Mouse (Mus musculus) gastrocnemius, postnatal 4 days (tissue): Measurements from ENCODE around the gene Casz1. TPM values are rescaled to one million over a fixed set of nuclear protein-coding genes. Genes with fewer than 3 reads are reported as not detected.

Experiments
- DNase-seq, 2 experiments: peaks; one replicate each; pipeline ENCODE4 v3.0.0; 2021 to 2022; ENCODE audit warnings: low spot score in 2 of 2, mixed read lengths in 2 of 2
- total RNA-seq, 2 experiments: library from RNA; stranded (reverse); gene quantifications; 2 replicates each; pipeline ENCODE4 v1.2.3; 2021

Gene Casz1
- total RNA-seq, 2 experiments from 2014 or later, result 51.6 to 53.4 TPM

DNA sequence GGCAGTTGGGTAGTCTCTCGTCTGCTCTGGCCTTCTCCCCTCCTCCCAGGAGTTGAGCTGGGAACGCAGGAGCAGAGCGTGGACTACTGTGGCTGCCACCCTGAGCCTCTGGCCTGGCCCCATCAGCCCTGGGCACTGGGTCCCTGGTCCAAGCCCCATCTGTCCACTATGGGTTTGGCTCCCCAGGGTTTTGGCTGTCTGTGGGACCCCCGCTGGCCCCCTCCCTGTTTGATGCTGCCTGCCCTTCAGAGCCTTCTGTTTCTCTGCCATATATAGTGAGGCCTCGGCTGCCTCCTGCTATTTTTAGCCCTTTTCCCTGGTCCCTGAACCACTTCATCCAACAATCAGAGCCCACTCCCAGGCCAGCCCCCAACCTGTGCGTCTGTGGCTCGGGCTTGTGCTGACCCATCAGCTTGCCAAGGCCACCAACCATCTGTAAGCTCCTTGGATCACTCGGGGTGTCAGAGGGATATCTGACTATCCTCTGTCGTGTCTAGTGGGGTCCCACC, 126.5 kb downstream of the Casz1 start:
- no peak for DNase-seq

- no peak for DNase-seq
Observed at GRCm38 (mm10) chr4:148933109-148933508, 128.9 kb downstream of the Casz1 start.

DNA sequence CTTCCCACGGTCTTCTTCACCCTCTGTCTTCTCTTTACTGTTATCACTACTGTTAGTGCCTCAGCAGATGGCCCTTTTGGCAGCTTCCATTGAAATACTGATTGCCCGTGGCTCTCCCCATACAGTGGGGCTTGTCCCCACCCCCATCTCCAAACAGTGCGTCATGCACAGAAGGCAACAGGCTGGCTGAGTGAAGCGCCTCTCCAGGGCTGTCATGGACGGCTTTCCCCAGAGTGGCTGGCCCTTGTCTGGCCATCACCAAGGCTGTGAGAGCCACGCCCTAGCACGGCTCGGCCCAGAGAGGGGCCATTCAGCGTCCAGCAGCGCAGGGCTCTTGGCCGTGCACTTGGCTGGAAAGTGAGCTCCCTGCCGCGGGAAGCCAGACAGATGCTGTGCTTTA, 131.0 kb downstream of the Casz1 start:
- DNase-seq, result peak in 1 of 2 experiments; percentile 76

DNA sequence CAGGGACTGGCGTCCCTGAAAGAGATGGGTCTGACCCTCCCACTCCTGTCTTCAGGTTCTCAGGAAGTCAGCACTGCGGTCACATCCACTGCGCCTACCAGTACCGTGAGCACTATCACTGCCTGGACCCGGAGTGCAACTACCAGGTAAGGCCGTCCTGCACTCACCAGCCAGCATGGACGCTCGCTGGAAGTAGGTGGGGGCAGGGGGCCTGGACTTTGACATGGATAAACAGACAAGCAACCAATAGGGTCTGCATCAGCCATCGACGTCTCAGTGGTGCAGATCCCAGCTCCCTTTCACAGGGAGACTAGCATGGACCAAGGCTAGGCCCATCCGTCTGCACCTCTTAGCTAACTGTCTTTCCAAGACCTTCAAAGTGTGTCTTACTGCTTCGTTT, 131.9 kb downstream of the Casz1 start:
- DNase-seq, result no peak

- no peak for DNase-seq
Observed at GRCm38 (mm10) chr4:148936727-148937126, 132.5 kb downstream of the Casz1 start.

GRCm38 (mm10) chr4:148938546-148938945, 134.3 kb downstream of the Casz1 start:
- no peak for DNase-seq

DNA sequence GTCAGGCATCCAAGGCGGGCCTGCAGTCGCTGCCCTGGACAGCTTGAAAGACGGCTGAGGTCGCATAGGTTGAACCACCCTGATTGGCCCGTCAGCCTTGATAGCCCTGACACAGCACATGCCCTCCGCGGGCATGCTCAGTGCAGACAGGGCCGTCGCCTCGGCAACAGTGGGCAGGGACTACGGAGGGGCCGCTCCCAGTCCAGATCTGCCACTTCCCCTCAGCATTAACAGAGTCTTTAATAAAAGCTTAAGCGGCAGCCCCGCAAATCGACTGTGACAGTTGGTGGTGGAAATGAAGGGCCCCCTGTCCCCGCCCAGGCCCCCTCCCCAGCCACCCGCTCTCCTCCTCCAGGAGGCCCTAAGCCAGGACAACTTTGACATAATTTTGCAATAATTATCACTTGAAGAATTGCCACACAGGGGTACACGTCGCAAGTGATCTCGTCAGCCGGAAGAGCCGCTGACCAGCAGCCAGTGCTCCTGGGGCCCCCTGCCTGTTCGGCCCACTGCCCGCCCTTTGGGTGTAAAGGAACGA, 136.5 kb downstream of the Casz1 start:
- peak in 1 of 2 experiments; percentile 55 for DNase-seq

DNA sequence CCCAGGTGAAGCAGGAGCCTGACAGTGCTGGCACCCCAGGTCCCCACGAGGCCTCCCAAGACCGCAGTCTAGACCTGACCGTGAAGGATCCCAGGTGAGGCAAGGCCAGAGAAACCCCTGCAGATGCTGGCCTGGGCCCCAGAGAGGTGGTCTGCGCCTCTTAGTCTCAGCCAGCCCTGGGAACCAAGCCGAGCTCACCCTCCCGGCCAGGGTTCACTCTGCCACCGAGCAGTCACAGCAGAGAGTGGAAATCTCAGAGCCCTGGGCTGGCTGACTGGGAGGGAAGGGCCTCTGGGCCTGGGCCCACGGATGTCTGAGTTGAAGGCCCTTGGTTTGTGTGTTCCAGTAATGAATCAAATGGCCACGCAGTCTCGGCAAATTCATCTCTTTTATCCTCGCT, 137.1 kb downstream of the Casz1 start:
- no peak for DNase-seq

- DNase-seq, result no peak
Observed at GRCm38 (mm10) chr4:148943099-148943498, 138.9 kb downstream of the Casz1 start.

DNA sequence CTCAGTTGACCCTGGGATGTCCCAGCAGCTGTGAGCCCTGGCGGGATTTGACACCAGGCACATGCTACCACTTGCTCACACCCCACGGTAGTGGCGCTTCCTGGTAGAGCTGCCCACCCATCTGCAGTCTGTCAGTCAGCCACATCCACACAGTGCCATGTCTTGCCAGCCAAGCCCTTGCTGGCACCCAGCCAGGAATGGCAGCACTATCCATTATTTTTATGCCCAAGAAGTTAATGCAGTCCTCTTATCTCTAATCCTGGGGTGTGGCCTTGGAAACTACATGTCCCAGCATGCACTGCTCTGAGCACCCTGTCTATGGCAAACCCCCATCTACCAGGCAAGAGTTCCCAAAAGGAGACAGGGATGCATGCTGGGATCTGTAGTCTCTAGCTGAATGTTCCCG, 141.2 kb downstream of the Casz1 start:
- no peak for DNase-seq

GRCm38 (mm10) chr4:148946071-148946470, 141.8 kb downstream of the Casz1 start:
- DNase-seq, result no peak

- DNase-seq, result no peak
Observed at GRCm38 (mm10) chr4:148947833-148948388, 143.7 kb downstream of the Casz1 start.

DNA sequence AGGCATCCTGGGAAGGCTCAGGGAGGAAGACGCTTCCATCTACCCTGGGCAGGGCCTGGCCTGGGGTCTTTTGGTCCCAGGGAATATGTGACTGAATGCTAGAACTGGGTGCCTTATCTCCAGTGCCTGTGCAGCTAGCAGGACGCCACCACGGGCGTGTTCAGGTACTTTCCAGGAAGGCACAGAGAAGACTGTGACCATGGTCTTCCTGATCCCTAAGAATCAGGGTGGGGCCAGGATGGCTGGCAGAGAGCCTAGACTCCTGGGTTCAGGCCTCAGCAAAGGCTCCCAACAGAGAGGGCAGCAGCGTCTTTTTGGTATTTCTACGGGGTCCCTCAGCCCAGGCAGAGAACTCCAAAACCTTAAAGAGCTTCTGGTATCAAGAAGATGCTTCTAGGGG, 146.3 kb downstream of the Casz1 start:
- no peak for DNase-seq

DNA sequence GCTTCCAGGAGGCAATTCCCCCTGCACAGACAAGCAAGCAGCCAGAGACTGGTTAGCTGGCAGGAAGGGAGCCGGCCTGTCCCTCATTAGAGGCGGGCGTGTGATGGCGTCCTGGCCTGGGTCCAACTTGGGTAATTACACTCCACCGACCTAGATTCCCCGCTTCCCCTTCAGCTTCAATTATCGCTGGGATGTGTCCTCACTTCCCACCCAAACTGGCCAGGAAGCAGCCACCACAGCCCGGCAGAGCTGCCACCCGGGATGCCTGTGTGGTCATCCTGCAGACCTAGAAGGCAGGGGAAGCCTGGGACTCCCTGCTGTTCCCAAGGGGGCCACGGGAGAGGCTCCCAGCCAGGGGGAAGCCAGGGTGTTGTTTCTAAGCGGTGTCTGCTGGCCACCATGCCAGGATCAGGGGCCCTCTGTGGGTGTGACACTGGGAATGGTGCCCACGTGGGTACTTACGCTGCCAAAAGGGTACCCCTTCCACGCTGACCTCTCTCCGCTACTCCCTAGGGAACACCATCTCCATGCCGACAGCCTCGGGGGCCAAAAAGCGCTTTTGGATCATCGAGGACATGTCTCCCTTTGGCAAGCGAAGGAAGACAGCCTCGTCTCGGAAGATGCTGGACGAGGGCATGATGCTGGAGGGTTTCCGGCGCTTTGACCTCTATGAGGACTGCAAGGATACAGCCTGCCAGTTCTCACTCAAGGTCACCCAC, 146.9 kb downstream of the Casz1 start:
- peak in 1 of 2 experiments; percentile 61 for DNase-seq

DNA sequence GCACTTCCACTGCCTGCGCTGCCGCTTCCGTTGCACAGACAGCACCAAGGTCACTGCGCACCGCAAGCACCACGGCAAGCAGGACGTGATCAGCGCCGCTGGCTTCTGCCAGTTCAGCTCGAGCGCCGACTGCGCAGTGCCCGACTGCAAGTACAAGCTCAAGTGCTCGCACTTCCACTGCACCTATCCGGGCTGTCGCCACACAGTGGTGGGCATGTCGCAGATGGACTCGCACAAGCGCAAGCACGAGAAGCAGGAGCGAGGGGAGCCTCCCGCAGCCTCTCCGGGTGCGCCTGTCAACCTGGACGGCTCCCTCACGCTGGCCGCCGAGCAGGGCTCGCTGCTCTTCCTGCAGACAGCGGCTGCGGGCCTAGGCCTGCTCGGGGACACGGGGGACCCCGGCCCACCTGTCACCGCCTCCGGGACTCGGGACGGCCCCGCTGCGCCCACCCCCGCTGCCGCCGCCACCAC, 147.6 kb downstream of the Casz1 start:
- DNase-seq, result no peak

DNA sequence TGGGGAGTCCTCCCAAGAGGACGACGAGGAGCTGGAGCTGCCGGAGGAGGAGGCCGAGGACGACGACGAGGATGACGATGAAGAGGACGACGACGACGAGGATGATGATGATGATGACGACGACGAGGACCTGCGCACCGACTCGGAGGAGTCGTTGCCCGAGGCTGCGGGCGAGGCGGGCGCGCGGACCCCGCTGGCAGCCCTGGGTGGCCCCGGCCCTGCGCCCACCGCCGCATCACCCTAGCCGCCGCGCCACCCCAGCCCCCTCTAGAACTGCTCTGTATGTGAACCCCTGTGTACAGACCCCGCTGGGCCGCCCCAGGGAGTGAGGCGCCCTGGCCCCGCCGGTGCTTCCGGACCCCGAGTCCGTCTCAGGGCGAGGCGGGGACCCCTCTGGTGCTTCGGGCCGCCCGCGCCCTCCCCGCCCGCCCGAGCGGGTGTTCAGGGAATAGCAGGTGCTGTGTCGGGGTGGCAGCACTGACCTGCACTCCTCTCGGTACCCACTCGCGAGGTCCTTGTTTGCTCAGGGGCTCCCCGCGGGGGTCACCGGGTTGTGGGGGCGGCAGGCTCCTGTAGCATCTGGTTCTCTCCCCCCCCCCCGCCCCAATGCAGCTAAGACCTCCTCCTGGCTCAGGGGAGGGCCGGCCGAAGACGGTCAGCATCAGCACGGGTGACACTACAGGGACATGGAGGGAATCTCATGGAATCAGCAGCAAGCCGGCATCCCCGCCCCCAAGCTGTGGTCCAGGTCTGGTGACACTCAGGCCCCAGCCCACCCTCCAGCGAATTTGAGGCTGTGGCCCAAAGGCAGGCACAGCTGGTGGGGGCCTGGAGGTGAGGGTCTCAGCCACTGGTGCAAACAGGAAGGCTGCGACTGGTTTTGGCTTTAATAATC, 148.3 kb downstream of the Casz1 start:
- no peak for DNase-seq

DNA sequence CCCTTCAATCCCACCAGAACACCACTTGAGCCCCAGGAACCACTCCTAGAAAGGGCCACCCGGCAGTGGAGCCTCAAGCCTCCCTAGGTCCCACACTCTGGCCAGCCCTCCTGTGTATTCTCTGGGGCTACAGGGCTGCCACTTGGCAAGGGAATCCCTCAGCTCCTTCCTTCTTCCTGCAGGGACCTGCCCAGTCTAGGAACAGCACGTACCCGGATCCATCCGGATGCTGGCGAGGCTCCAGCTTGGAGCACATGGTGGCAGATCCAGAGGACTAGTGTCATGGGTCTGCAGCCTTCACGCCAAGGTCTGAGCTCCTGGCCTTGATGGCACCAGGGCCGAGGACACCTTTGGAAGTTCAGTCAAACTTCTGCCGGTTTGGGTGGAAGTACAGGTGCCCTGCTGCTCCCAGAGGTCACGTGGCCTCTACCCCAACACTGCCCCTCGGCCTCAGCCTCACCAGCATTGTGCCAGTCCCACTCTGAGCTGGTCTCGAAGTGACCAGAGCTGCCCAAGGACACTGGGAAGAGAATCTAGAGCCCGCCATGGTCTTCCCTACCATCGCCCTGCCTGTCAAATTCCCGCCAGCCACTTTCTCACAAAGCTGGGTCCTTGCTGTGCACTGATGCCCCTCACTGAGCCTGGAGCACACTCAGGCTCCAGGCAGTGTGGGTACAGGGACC, 151.0 kb downstream of the Casz1 start:
- DNase-seq, result peak in 1 of 2 experiments; percentile 49

DNA sequence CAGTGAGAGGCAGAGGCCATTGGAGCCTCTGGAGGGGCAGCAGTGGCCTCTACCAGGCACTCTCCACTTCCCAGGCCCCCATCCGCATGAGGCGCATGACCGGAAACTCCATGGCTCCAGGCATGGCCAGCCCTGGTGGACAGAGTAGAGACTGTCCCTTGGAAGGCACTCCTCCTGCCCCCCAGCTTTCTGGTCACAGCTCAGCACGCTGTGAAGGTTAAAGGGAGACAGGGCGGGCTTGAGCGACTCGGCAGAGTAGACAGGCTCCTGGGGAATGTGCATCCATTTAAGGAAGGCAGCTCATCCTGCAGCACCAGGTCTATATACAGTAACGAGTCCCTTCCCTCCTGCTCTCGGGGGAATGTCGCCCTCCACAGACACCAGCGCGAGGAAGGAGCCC, 155.8 kb downstream of the Casz1 start:
- DNase-seq, result no peak

GRCm38 (mm10) chr4:148961081-148961480, 156.9 kb downstream of the Casz1 start:
- DNase-seq, result no peak

- no peak for DNase-seq
Observed at GRCm38 (mm10) chr4:148962096-148962495, 157.9 kb downstream of the Casz1 start.
